Mouse (Mus musculus): Measurements from ENCODE around the gene Gm28490. TPM values are rescaled to one million over a fixed set of nuclear protein-coding genes. Genes with fewer than 3 reads are reported as not detected.
"Not testable (repeated sequence)": the region's sequence is repeated elsewhere in the genome, so short reads cannot be mapped to it uniquely, and the experiment has no call there.

The Gm28490 gene
- not detected in 2 replicates for polyA plus RNA-seq (2015; fragmentation: Nextera tagmentation; extraction: Ambion mirVana)

DNA sequence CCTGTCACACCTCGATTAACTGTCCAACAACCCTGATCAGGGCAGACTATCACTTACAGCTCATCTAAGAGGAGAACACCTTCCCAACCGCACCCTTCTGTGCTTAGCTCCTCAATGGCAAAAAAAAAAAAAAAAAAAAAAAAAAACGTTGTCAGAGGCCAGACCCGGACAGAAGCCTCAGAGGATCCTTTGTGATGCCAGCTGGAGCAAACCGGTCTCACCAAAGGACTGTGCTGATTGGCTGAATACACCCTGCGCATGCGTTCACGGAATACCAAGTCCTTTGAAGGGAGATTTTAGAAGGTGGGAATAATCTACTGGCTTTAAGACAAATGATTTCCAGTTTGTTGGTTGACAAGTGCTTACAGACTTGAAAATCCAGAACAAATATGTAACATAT is at the start of gene Gm28490:
Gene Gm28490 (minus strand): TSS at position 101 of the 400 bp plus-strand sequence.
- not testable (repeated sequence) for H3K9ac ChIP-seq; H3K27ac ChIP-seq; H3K27me3 ChIP-seq (replicated peaks); H3K4me3 ChIP-seq (replicated peaks); H3K4me1 ChIP-seq (replicated peaks); H3K9me3 ChIP-seq; H3K4me2 ChIP-seq (replicated peaks); H3K36me3 ChIP-seq; ATAC-seq
- no CpG with 5 or more reads among the region's 8 CpGs for WGBS

All from intestine, embryonic 15.5 days (tissue).